Mouse (Mus musculus) midbrain, embryonic 13.5 days (tissue): ENCODE data around the gene Lifr. TPM values are rescaled to one million over a fixed set of nuclear protein-coding genes. Genes with fewer than 3 reads are reported as not detected.

Source experiments
- ATAC-seq: fragments of 200-750 bp; cut with Nextera tagmentation; 2 replicates; pipeline ENCODE4 v1.8.0; 2017; ENCODE audit warnings: mild to moderate bottlenecking, moderate TSS enrichment, moderate library complexity
- H3K27ac ChIP-seq: fragments of 300-500 bp; sonication (generic); 2 replicates; pipeline ENCODE4 v1.5.1; 2015; ENCODE audit warnings: inconsistent platforms, mild to moderate bottlenecking, moderate library complexity
- H3K27me3 ChIP-seq: fragments of 300-500 bp; sonication (generic); 2 replicates; pipeline ENCODE4 v1.6.1; 2015; ENCODE audit warnings: mild to moderate bottlenecking, inconsistent platforms
- H3K36me3 ChIP-seq: fragments of 300-500 bp; sonication (generic); 2 replicates; pipeline ENCODE4 v1.6.1; 2015; ENCODE audit warnings: mild to moderate bottlenecking, inconsistent platforms
- H3K4me1 ChIP-seq: fragments of 300-500 bp; sonication (generic); replicated peaks from 2 replicates; pipeline ENCODE4 v1.6.1; 2015; ENCODE audit warnings: inconsistent platforms
- H3K4me2 ChIP-seq: fragments of 300-500 bp; sonication (generic); replicated peaks from 2 replicates; pipeline ENCODE4 v1.6.1; 2015; ENCODE audit warnings: moderate library complexity, mild to moderate bottlenecking, inconsistent platforms
- H3K4me3 ChIP-seq: fragments of 300-500 bp; sonication (generic); replicated peaks from 2 replicates; pipeline ENCODE4 v1.5.1; 2015; ENCODE audit warnings: mild to moderate bottlenecking, inconsistent platforms
- H3K9ac ChIP-seq: fragments of 300-500 bp; sonication (generic); replicated peaks from 2 replicates; pipeline ENCODE4 v1.6.1; 2015; ENCODE audit warnings: mild to moderate bottlenecking, inconsistent platforms
- H3K9me3 ChIP-seq: fragments of 300-500 bp; sonication (generic); 2 replicates; pipeline ENCODE4 v1.6.1; 2016; ENCODE audit warnings: mild to moderate bottlenecking, inconsistent platforms
- WGBS: fragments of 180-500 bp; shearing (Covaris S2); methylation state at CpG from one replicate; pipeline ENCODE4 v1.1.7; 2015; 5-methylcytosine and 5-hydroxymethylcytosine counted together
- polyA plus RNA-seq: library from polyadenylated mRNA; unstranded; fragments of >200 nt; fragmentation: Nextera tagmentation; extraction: Ambion mirVana; gene quantifications from 2 replicates; pipeline ENCODE4 v1.2.1, GENCODE M21; 2015

Gene Lifr
- polyA plus RNA-seq, 1 experiment from 2014 or later: 8.2 TPM

GRCm38 (mm10) chr15:7116699-7117098 is 26.3 kb downstream of the Lifr start:
- Histone ChIP-seq H3K4me3 (no peak overlapping the region), H3K4me2 (no peak overlapping the region), H3K4me1 (0 out of 2 replicates have a peak, but pooled peaks cover 3% of the 10 kb centered on the region), H3K9ac (no peak overlapping the region), H3K9me3 (no peaks in the 10 kb centered on the region), H3K27ac (no peak overlapping the region), H3K27me3 (no peaks in the 10 kb centered on the region), H3K36me3 (no peaks in the 10 kb centered on the region)
- no peak for ATAC-seq
- 73% methylated on average over 3 of the region's 3 CpGs for WGBS

- Histone ChIP-seq H3K36me3 (no peaks in the 10 kb centered on the region), H3K4me2 (no peak overlapping the region), H3K4me3 (no peak overlapping the region), H3K9me3 (no peaks in the 10 kb centered on the region), H3K27ac (no peak overlapping the region), H3K4me1 (0 out of 2 replicates have a peak, but pooled peaks cover 3% of the 10 kb centered on the region), H3K9ac (no peak overlapping the region), H3K27me3 (no peaks in the 10 kb centered on the region)
- 83% methylated on average over 6 of the region's 6 CpGs for WGBS
- no peak for ATAC-seq
Observed at GRCm38 (mm10) chr15:7117944-7118343, 27.5 kb downstream of the Lifr start.

GRCm38 (mm10) chr15:7118849-7119248 is 28.4 kb downstream of the Lifr start:
- H3K4me2 ChIP-seq: no peak overlapping the region
- H3K27me3 ChIP-seq: no peaks in the 10 kb centered on the region
- no peak overlapping the region for H3K9ac ChIP-seq
- 68% methylated on average over 5 of the region's 5 CpGs for WGBS
- peaks cover 8% of the 10 kb centered on the region; the same call in 1 of the 2 replicates for H3K4me1 ChIP-seq
- H3K27ac ChIP-seq: no peak overlapping the region
- no peak overlapping the region for H3K4me3 ChIP-seq
- ATAC-seq: peak; percentile 69
- no peaks in the 10 kb centered on the region for H3K9me3 ChIP-seq
- no peaks in the 10 kb centered on the region for H3K36me3 ChIP-seq

GRCm38 (mm10) chr15:7119930-7120512 is 29.6 kb downstream of the Lifr start:
- H3K9me3 ChIP-seq: no peaks in the 10 kb centered on the region
- H3K9ac ChIP-seq: no peak overlapping the region
- peaks cover 9% of the 10 kb centered on the region; the same call in 1 of the 2 replicates for H3K4me1 ChIP-seq
- H3K4me3 ChIP-seq: no peak overlapping the region
- H3K4me2 ChIP-seq: no peak overlapping the region
- H3K36me3 ChIP-seq: no peaks in the 10 kb centered on the region
- no peaks in the 10 kb centered on the region for H3K27me3 ChIP-seq
- no peak for ATAC-seq
- H3K27ac ChIP-seq: no peak overlapping the region
- WGBS: 81% methylated on average over 8 of the region's 8 CpGs

- Histone ChIP-seq H3K27me3 (peaks cover 7% of the 10 kb centered on the region), H3K4me3 (no peak overlapping the region), H3K4me2 (no peak overlapping the region), H3K36me3 (no peaks in the 10 kb centered on the region), H3K9ac (no peak overlapping the region), H3K27ac (0 out of 2 replicates have a peak overlapping the region, but pooled peaks have one; percentile 2), H3K4me1 (peaks cover 11% of the 10 kb centered on the region), H3K9me3 (no peaks in the 10 kb centered on the region)
- ATAC-seq: peak; percentile 24; the same call in 1 of the 2 replicates
- WGBS: 59% methylated on average over 5 of the region's 5 CpGs
Observed at GRCm38 (mm10) chr15:7123781-7124450, 33.5 kb downstream of the Lifr start.

- H3K4me3 ChIP-seq: no peak overlapping the region
- peaks cover 14% of the 10 kb centered on the region for H3K27me3 ChIP-seq
- H3K27ac ChIP-seq: no peak overlapping the region
- H3K36me3 ChIP-seq: no peaks in the 10 kb centered on the region
- ATAC-seq: no peak
- peaks cover 26% of the 10 kb centered on the region for H3K4me1 ChIP-seq
- no peak overlapping the region for H3K4me2 ChIP-seq
- WGBS: 55% methylated on average over 1 of the region's 1 CpGs
- H3K9ac ChIP-seq: no peak overlapping the region
- H3K9me3 ChIP-seq: no peaks in the 10 kb centered on the region
Observed at GRCm38 (mm10) chr15:7126171-7126570, 35.8 kb downstream of the Lifr start.

- Histone ChIP-seq H3K9ac (peak overlapping the region; percentile 82), H3K4me2 (peak overlapping the region; percentile 89), H3K4me3 (peak overlapping the region; percentile 76), H3K27ac (peak overlapping the region; percentile 84), H3K36me3 (no peaks in the 10 kb centered on the region), H3K9me3 (no peaks in the 10 kb centered on the region), H3K4me1 (peaks cover 27% of the 10 kb centered on the region), H3K27me3 (peaks cover 27% of the 10 kb centered on the region)
- WGBS: 2% methylated on average over 18 of the region's 18 CpGs
- peak; percentile 10 for ATAC-seq
Observed at GRCm38 (mm10) chr15:7128627-7129126, 38.3 kb downstream of the Lifr start.

- Histone ChIP-seq H3K36me3 (no peaks in the 10 kb centered on the region), H3K27me3 (peaks cover 27% of the 10 kb centered on the region), H3K4me1 (peaks cover 24% of the 10 kb centered on the region), H3K4me3 (peak overlapping the region; percentile 76), H3K4me2 (peak overlapping the region; percentile 89), H3K9ac (peak overlapping the region; percentile 82), H3K27ac (peak overlapping the region; percentile 84), H3K9me3 (no peaks in the 10 kb centered on the region)
- ATAC-seq: peak; percentile 94
- under 1% methylated on average over 113 of the region's 116 CpGs for WGBS
Observed at GRCm38 (mm10) chr15:7129127-7129943, 38.9 kb downstream of the Lifr start.

GRCm38 (mm10) chr15:7129944-7130287 is 39.5 kb downstream of the Lifr start:
- H3K4me1 ChIP-seq: peaks cover 24% of the 10 kb centered on the region
- 0% methylated on average over 16 of the region's 16 CpGs for WGBS
- no peaks in the 10 kb centered on the region for H3K36me3 ChIP-seq
- peaks cover 27% of the 10 kb centered on the region for H3K27me3 ChIP-seq
- H3K4me3 ChIP-seq: peak overlapping the region; percentile 76
- ATAC-seq: no peak
- H3K27ac ChIP-seq: peak overlapping the region; percentile 84
- H3K9me3 ChIP-seq: no peaks in the 10 kb centered on the region
- peak overlapping the region; percentile 89 for H3K4me2 ChIP-seq
- H3K9ac ChIP-seq: peak overlapping the region; percentile 82

- Histone ChIP-seq H3K36me3 (no peaks in the 10 kb centered on the region), H3K4me3 (peak overlapping the region; percentile 76), H3K27ac (no peak overlapping the region), H3K9me3 (no peaks in the 10 kb centered on the region), H3K4me2 (peak overlapping the region; percentile 89), H3K27me3 (peaks cover 27% of the 10 kb centered on the region), H3K4me1 (peaks cover 24% of the 10 kb centered on the region), H3K9ac (no peak overlapping the region)
- WGBS: 28% methylated on average over 7 of the region's 7 CpGs
- no peak for ATAC-seq
Observed at GRCm38 (mm10) chr15:7130691-7131225, 40.3 kb downstream of the Lifr start.

- H3K4me2 ChIP-seq: no peak overlapping the region
- no peak overlapping the region for H3K4me3 ChIP-seq
- no peak for ATAC-seq
- H3K36me3 ChIP-seq: no peaks in the 10 kb centered on the region
- no peak overlapping the region for H3K9ac ChIP-seq
- peaks cover 24% of the 10 kb centered on the region for H3K4me1 ChIP-seq
- no peak overlapping the region for H3K27ac ChIP-seq
- H3K9me3 ChIP-seq: no peaks in the 10 kb centered on the region
- 44% methylated on average over 13 of the region's 13 CpGs for WGBS
- H3K27me3 ChIP-seq: peaks cover 22% of the 10 kb centered on the region
Observed at GRCm38 (mm10) chr15:7132741-7133140, 42.3 kb downstream of the Lifr start.
